Mouse (Mus musculus) myocyte (in vitro differentiated cells): ENCODE measurements around the gene Tpk1. TPM values are rescaled to one million over a fixed set of nuclear protein-coding genes. Genes with fewer than 3 reads are reported as not detected.

ENCODE experiments used
- H3K27me3 ChIP-seq: one replicate; pipeline ENCODE4 v1.6.1; 2011; ENCODE audit not compliant: control insufficient read depth, insufficient read depth, insufficient read length
- H3K36me3 ChIP-seq: one replicate; pipeline ENCODE4 v1.6.1; 2011; ENCODE audit not compliant: control insufficient read depth, insufficient read depth
- H3K4me2 ChIP-seq: one replicate; pipeline ENCODE4 v1.6.1; 2011; ENCODE audit warnings: low read depth, control low read depth
- H3K4me3 ChIP-seq: one replicate; pipeline ENCODE4 v1.5.1; 2011; ENCODE audit warnings: mild to moderate bottlenecking, control low read depth, moderate library complexity
- H3K79me2 ChIP-seq: one replicate; pipeline ENCODE4 v1.6.1; 2011; ENCODE audit not compliant: control insufficient read depth, insufficient read depth
- H3ac ChIP-seq: one replicate; pipeline ENCODE4 v1.6.1; 2011; ENCODE audit not compliant: control insufficient read depth, insufficient read length
- CEBPB ChIP-seq: IDR thresholded peaks from 2 replicates; pipeline ENCODE4 v1.6.1; 2011; ENCODE audit warnings: mild to moderate bottlenecking, moderate library complexity; ENCODE audit not compliant: poor library complexity, insufficient read depth, severe bottlenecking
- E2F4 ChIP-seq: IDR thresholded peaks from one replicate; pipeline ENCODE4 v1.6.1; 2011; ENCODE audit warnings: mild to moderate bottlenecking, control low read depth, moderate library complexity; ENCODE audit not compliant: insufficient read depth
- MAX ChIP-seq: IDR thresholded peaks from one replicate; pipeline ENCODE4 v1.6.1; 2011; ENCODE audit warnings: low read depth, mild to moderate bottlenecking, control low read depth
- MYOD1 ChIP-seq, 3 experiments: IDR thresholded peaks; one replicate each; pipeline ENCODE4 v1.6.1; 2011; ENCODE audit warnings: control low read depth in 2 of 3, low read depth in 2 of 3, mild to moderate bottlenecking in 2 of 3, moderate library complexity in 1 of 3; ENCODE audit not compliant: insufficient read length in 2 of 3, control insufficient read depth in 1 of 3
- MYOG ChIP-seq, 3 experiments: IDR thresholded peaks; one replicate each; pipeline ENCODE4 v1.6.1; 2011; ENCODE audit warnings: control low read depth in 2 of 3, low read depth in 2 of 3, mild to moderate bottlenecking in 2 of 3; ENCODE audit not compliant: insufficient read length in 2 of 3, control insufficient read depth in 1 of 3, insufficient read depth in 1 of 3
- POLR2A ChIP-seq: IDR thresholded peaks from one replicate; pipeline ENCODE4 v1.6.1; 2011; ENCODE audit warnings: low read depth, mild to moderate bottlenecking, control low read depth, moderate library complexity; ENCODE audit not compliant: insufficient read length
- POLR2AphosphoS2 ChIP-seq: IDR thresholded peaks from one replicate; pipeline ENCODE4 v1.6.1; 2011; ENCODE audit warnings: low read depth, control low read depth; ENCODE audit not compliant: insufficient read length
- REST ChIP-seq: IDR thresholded peaks from one replicate; pipeline ENCODE4 v1.6.1; 2011; ENCODE audit warnings: mild to moderate bottlenecking, control low read depth, moderate library complexity; ENCODE audit not compliant: insufficient read depth, insufficient read length
- SRF ChIP-seq: IDR thresholded peaks from one replicate; pipeline ENCODE4 v1.6.1; 2011; ENCODE audit warnings: low read depth; ENCODE audit not compliant: control insufficient read depth, insufficient read length
- TCF12 ChIP-seq: IDR thresholded peaks from one replicate; pipeline ENCODE4 v1.6.1; 2011; ENCODE audit warnings: mild to moderate bottlenecking, control low read depth; ENCODE audit not compliant: poor library complexity, insufficient read depth, severe bottlenecking
- TCF3 ChIP-seq: IDR thresholded peaks from one replicate; pipeline ENCODE4 v1.6.1; 2011; ENCODE audit warnings: low read depth, control low read depth; ENCODE audit not compliant: insufficient read length
- USF1 ChIP-seq: IDR thresholded peaks from one replicate; pipeline ENCODE4 v1.6.1; 2011; ENCODE audit warnings: low read depth, mild to moderate bottlenecking, control low read depth, moderate library complexity
- polyA plus RNA-seq: library from polyadenylated mRNA; unstranded; fragments of >200 nt; fragmentation: generic; extraction: Trizol; gene quantifications from one replicate; pipeline ENCODE4 v1.2.1, GENCODE M21; 2012; ENCODE audit warnings: missing spikeins

Tpk1 gene
- polyA plus RNA-seq, 1 experiment = 1.6 TPM

DNA sequence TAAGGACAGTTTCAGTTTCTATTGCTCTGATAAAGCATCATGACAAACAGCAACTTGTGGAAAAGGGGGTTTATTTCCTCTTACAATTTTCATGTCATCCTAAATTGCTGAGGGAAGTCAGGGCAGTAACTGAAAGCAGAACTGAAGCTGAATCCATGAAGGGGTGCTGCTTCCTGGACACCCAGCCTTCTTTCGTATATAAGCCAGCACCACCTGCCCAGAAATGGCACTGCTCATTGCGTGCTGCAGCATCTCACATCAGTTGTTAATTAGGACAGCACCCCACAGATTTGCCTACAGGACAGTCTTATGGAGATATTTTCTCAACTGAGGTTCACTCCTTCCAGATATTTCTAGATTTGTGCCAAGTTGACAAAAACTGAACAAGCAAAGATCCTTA lies 216.6 kb downstream of the Tpk1 start:
- Histone ChIP-seq H3K27me3 (no peaks in the 10 kb centered on the region), H3K4me2 (no peak overlapping the region), H3K4me3 (no peak overlapping the region), H3K36me3 (no peaks in the 10 kb centered on the region), H3ac (no peak overlapping the region), H3K79me2 (no peaks in the 10 kb centered on the region)
- TF ChIP-seq E2F4 (no peak), MAX (no peak), TCF12 (no peak), MYOG (IDR thresholded peaks at IDR 0.05; ENCODE audit: control insufficient read depth in 1 of 3, insufficient read depth in 1 of 3, insufficient read length in 2 of 3, low read depth in 2 of 3) (no peak), CEBPB (no peak), TCF3 (no peak), SRF (no peak), MYOD1 (IDR thresholded peaks at IDR 0.05; ENCODE audit: control insufficient read depth in 1 of 3, insufficient read length in 2 of 3, low read depth in 2 of 3) (no peak), POLR2A (no peak), POLR2AphosphoS2 (no peak), USF1 (no peak), REST (no peak)

DNA sequence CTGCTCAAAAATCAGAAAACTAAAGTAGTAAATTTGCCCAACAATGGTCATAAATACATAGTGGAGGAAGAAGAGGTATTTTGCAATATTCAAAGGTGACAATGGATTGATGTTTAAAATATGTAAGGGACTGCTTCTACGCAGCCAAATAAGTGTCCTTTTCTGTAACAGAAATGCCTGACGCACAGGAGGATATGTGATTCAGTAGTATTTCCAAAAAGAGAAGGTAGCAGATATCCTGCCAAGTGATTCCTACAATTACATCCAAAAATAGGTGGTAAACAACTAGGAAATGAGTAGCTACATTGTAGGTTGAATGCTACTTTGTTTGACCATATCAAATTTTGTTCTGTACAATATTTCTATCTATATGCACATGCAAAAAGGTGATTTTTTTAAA lies 220.2 kb downstream of the Tpk1 start:
- Histone ChIP-seq H3ac (no peak overlapping the region), H3K27me3 (no peaks in the 10 kb centered on the region), H3K4me2 (no peak overlapping the region), H3K4me3 (no peak overlapping the region), H3K36me3 (no peaks in the 10 kb centered on the region), H3K79me2 (no peaks in the 10 kb centered on the region)
- TF ChIP-seq MAX = no peak
- TF ChIP-seq SRF = no peak
- no peak for TF ChIP-seq REST
- no peak for TF ChIP-seq POLR2AphosphoS2
- no peak for TF ChIP-seq TCF3
- TF ChIP-seq TCF12 = no peak
- TF ChIP-seq USF1 = no peak
- TF ChIP-seq MYOG (IDR thresholded peaks at IDR 0.05; ENCODE audit: control insufficient read depth in 1 of 3, insufficient read depth in 1 of 3, insufficient read length in 2 of 3, low read depth in 2 of 3) = no peak
- TF ChIP-seq CEBPB = no peak
- no peak for TF ChIP-seq POLR2A
- no peak for TF ChIP-seq MYOD1 (IDR thresholded peaks at IDR 0.05; ENCODE audit: control insufficient read depth in 1 of 3, insufficient read length in 2 of 3, low read depth in 2 of 3)
- TF ChIP-seq E2F4 = no peak

GRCm38 (mm10) chr6:43442191-43442590 lies 223.9 kb downstream of the Tpk1 start:
- no peaks in the 10 kb centered on the region for H3K27me3 ChIP-seq
- TF ChIP-seq SRF = no peak
- TF ChIP-seq TCF12 = no peak
- TF ChIP-seq MYOD1 (IDR thresholded peaks at IDR 0.05; ENCODE audit: control insufficient read depth in 1 of 3, insufficient read length in 2 of 3, low read depth in 2 of 3) = no peak
- TF ChIP-seq REST = no peak
- peak overlapping the region; percentile 24 for H3K4me2 ChIP-seq
- H3K79me2 ChIP-seq = no peaks in the 10 kb centered on the region
- no peaks in the 10 kb centered on the region for H3K36me3 ChIP-seq
- H3ac ChIP-seq = no peak overlapping the region
- no peak overlapping the region for H3K4me3 ChIP-seq

GRCm38 (mm10) chr6:43435987-43436541 lies 230.0 kb downstream of the Tpk1 start:
- TF ChIP-seq TCF3 = no peak
- no peak for TF ChIP-seq E2F4
- no peak for TF ChIP-seq TCF12
- TF ChIP-seq POLR2AphosphoS2 = no peak
- TF ChIP-seq REST = no peak
- TF ChIP-seq CEBPB = no peak
- no peak for TF ChIP-seq USF1
- TF ChIP-seq MYOG (IDR thresholded peaks at IDR 0.05; ENCODE audit: control insufficient read depth in 1 of 3, insufficient read depth in 1 of 3, insufficient read length in 2 of 3, low read depth in 2 of 3) = no peak
- no peak for TF ChIP-seq POLR2A
- no peak for TF ChIP-seq MAX
- no peak for TF ChIP-seq MYOD1 (IDR thresholded peaks at IDR 0.05; ENCODE audit: control insufficient read depth in 1 of 3, insufficient read length in 2 of 3, low read depth in 2 of 3)
- TF ChIP-seq SRF = no peak
- H3K27me3 ChIP-seq = no peaks in the 10 kb centered on the region
- H3K79me2 ChIP-seq = no peaks in the 10 kb centered on the region
- no peak overlapping the region for H3K4me2 ChIP-seq
- H3ac ChIP-seq = no peak overlapping the region
- H3K36me3 ChIP-seq = no peaks in the 10 kb centered on the region
- no peak overlapping the region for H3K4me3 ChIP-seq

- no peaks in the 10 kb centered on the region for H3K36me3 ChIP-seq
- H3K4me2 ChIP-seq = no peak overlapping the region
- no peaks in the 10 kb centered on the region for H3K79me2 ChIP-seq
- TF ChIP-seq USF1 (no peak), TCF3 (no peak), MYOD1 (IDR thresholded peaks at IDR 0.05; ENCODE audit: control insufficient read depth in 1 of 3, insufficient read length in 2 of 3, low read depth in 2 of 3) (no peak), CEBPB (no peak), MAX (no peak), SRF (no peak), E2F4 (no peak), POLR2AphosphoS2 (no peak), TCF12 (no peak), POLR2A (no peak), REST (no peak), MYOG (IDR thresholded peaks at IDR 0.05; ENCODE audit: control insufficient read depth in 1 of 3, insufficient read depth in 1 of 3, insufficient read length in 2 of 3, low read depth in 2 of 3) (no peak)
- H3K27me3 ChIP-seq = no peaks in the 10 kb centered on the region
- no peak overlapping the region for H3ac ChIP-seq
- H3K4me3 ChIP-seq = no peak overlapping the region
Observed at GRCm38 (mm10) chr6:43434365-43434764, 231.7 kb downstream of the Tpk1 start.
